Mouse (Mus musculus): ENCODE results near the gene Fchsd2. TPM values are rescaled to one million over a fixed set of nuclear protein-coding genes. Genes with fewer than 3 reads are reported as not detected.

Gene Fchsd2
- polyA plus RNA-seq, 1 experiment, result 53.0 TPM

- Histone ChIP-seq H3K27ac (ENCODE audit: insufficient read depth, low read depth, low read length) (no peak overlapping the region), H3K4me1 (ENCODE audit: control insufficient read depth, insufficient read depth, low read length) (peaks cover 9% of the 10 kb centered on the region), H3K4me3 (ENCODE audit: insufficient read depth, low read length) (no peak overlapping the region)
- no peak for TF ChIP-seq CTCF (IDR thresholded peaks at IDR 0.05; ENCODE audit: low read depth, low read length)
- TF ChIP-seq POLR2A (IDR thresholded peaks at IDR 0.05; ENCODE audit: borderline replicate concordance, low read depth, low read length), result no peak
Observed at GRCm38 (mm10) chr7:101327786-101328185, 235.1 kb downstream of the Fchsd2 start.

DNA sequence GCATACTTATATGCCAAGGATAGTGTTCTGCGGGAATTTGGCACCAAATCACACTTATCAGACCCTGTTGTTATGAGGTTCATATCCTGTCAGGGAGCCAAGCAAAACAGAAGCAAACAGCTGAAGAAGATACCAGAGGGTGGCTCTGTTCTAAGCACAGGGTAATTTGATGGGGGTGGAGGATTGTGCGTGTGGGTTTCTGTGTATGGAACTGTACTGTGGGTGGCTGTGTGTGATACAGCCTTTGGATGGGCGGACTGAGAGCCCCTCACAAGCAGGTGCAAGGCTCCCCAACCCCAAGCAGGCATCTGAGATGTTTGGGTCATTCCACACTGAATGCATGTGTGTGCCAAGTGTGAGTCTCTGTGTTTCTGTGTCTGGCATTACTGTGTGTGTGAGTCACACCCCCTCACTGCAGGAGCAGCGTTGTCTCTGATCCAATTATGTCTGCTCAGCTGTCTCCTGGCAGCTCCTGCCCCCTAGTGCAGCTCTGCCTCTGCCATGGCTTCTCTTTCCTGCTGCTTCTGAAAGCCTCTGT lies 236.0 kb downstream of the Fchsd2 start:
- TF ChIP-seq POLR2A (IDR thresholded peaks at IDR 0.05; ENCODE audit: borderline replicate concordance, low read depth, low read length), result no peak
- TF ChIP-seq CTCF (IDR thresholded peaks at IDR 0.05; ENCODE audit: low read depth, low read length), result no peak
- Histone ChIP-seq H3K27ac (ENCODE audit: insufficient read depth, low read depth, low read length) (no peak overlapping the region), H3K4me1 (ENCODE audit: control insufficient read depth, insufficient read depth, low read length) (peaks cover 9% of the 10 kb centered on the region), H3K4me3 (ENCODE audit: insufficient read depth, low read length) (no peak overlapping the region)

GRCm38 (mm10) chr7:101329606-101330005 lies 236.9 kb downstream of the Fchsd2 start:
- TF ChIP-seq POLR2A (IDR thresholded peaks at IDR 0.05; ENCODE audit: borderline replicate concordance, low read depth, low read length) (no peak), CTCF (IDR thresholded peaks at IDR 0.05; ENCODE audit: low read depth, low read length) (no peak)
- Histone ChIP-seq H3K4me1 (ENCODE audit: control insufficient read depth, insufficient read depth, low read length) (peaks cover 9% of the 10 kb centered on the region), H3K27ac (ENCODE audit: insufficient read depth, low read depth, low read length) (no peak overlapping the region), H3K4me3 (ENCODE audit: insufficient read depth, low read length) (no peak overlapping the region)

- H3K27ac ChIP-seq (ENCODE audit: insufficient read depth, low read depth, low read length), result no peak overlapping the region
- no peak for TF ChIP-seq POLR2A (IDR thresholded peaks at IDR 0.05; ENCODE audit: borderline replicate concordance, low read depth, low read length)
- no peak for TF ChIP-seq CTCF (IDR thresholded peaks at IDR 0.05; ENCODE audit: low read depth, low read length)
- no peak overlapping the region for H3K4me3 ChIP-seq (ENCODE audit: insufficient read depth, low read length)
- H3K4me1 ChIP-seq (ENCODE audit: control insufficient read depth, insufficient read depth, low read length), result peaks cover 9% of the 10 kb centered on the region
Observed at GRCm38 (mm10) chr7:101330074-101330840, 237.6 kb downstream of the Fchsd2 start.

DNA sequence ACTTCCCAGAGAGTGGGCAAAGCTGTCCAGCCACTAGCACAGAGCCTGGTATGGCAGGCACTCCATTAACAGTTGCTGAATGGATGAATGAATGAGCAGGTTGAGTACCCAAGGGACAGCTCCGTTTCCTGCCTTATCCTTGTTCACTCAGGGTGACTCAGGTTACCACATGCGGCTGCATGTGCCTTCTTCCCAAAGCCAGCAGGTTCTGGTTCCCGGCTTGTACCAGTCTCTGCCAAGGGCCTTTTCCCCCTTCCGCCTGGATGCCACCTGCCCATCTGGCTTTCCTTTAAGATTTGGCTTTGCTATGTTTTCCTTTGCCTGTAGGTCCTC lies 238.1 kb downstream of the Fchsd2 start:
- Histone ChIP-seq H3K27ac (ENCODE audit: insufficient read depth, low read depth, low read length) (no peak overlapping the region), H3K4me1 (ENCODE audit: control insufficient read depth, insufficient read depth, low read length) (peaks cover 9% of the 10 kb centered on the region), H3K4me3 (ENCODE audit: insufficient read depth, low read length) (no peak overlapping the region)
- TF ChIP-seq CTCF (IDR thresholded peaks at IDR 0.05; ENCODE audit: low read depth, low read length), result no peak
- TF ChIP-seq POLR2A (IDR thresholded peaks at IDR 0.05; ENCODE audit: borderline replicate concordance, low read depth, low read length), result no peak

DNA sequence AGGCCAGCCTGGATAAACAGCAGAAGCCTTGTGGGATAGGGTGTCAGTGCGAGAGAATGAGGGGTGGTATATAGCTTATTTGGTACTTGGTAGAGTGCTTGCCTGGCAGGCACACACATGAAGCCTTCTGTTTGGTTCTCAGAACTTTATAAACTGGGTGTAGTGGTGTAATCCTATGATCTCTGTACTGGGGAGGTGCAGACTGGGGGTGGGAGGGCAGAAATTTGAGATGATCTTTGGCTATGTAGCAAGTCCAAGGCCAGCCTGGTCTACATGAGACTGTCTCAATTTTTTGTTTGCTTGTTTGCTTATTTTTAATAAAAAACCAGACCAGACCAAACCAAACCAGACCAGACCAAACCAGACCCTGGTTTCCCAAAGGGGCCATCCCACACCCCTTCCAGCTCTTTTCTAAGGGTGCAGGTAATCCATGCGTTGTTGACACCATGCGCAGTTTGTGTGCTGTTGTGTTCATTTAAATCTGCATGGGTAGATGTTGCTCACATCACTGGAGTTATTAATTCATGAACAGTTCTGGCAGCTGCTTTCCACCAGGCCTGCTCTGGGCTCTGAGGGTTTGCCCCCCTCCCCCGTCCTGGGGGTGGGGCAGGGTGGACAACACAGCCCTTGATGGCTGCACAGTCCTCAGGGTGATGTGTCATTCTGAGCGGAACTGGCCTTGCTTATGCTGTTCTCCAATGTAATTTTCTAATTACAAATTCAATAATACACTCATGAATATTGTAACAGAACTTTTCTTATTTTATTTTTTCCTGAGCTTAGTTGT lies 239.6 kb downstream of the Fchsd2 start:
- peaks cover 4% of the 10 kb centered on the region; the same call in 1 of the 2 replicates for H3K4me1 ChIP-seq (ENCODE audit: control insufficient read depth, insufficient read depth, low read length)
- H3K4me3 ChIP-seq (ENCODE audit: insufficient read depth, low read length), result no peak overlapping the region
- no peak for TF ChIP-seq CTCF (IDR thresholded peaks at IDR 0.05; ENCODE audit: low read depth, low read length)
- TF ChIP-seq POLR2A (IDR thresholded peaks at IDR 0.05; ENCODE audit: borderline replicate concordance, low read depth, low read length), result no peak
- no peak overlapping the region for H3K27ac ChIP-seq (ENCODE audit: insufficient read depth, low read depth, low read length)

Other genes starting within 250 kb of the Fchsd2 start
- 6.3 and 6.9 TPM in 2 replicates for gene Relt, start 229.4 kb upstream of the Fchsd2 start, polyA plus RNA-seq (2012; ENCODE audit: insufficient read depth, insufficient read length, missing spikeins)
- gene Arhgef17, start 160.8 kb upstream of the Fchsd2 start, polyA plus RNA-seq (2012; ENCODE audit: insufficient read depth, insufficient read length, missing spikeins), result 0.36 and 0.52 TPM in 2 replicates
- gene P2ry6, start 118.2 kb upstream of the Fchsd2 start, polyA plus RNA-seq (2012; ENCODE audit: insufficient read depth, insufficient read length, missing spikeins), result 387 and 402 TPM in 2 replicates
- gene P2ry2, start 80.0 kb upstream of the Fchsd2 start, polyA plus RNA-seq (2012; ENCODE audit: insufficient read depth, insufficient read length, missing spikeins), result 4.8 and 5.2 TPM in 2 replicates
- 13.2 and 28.0 TPM in 2 replicates for gene Atg16l2, start 209.4 kb downstream of the Fchsd2 start, polyA plus RNA-seq (2012; ENCODE audit: insufficient read depth, insufficient read length, missing spikeins)
- gene Stard10, start 224.2 kb downstream of the Fchsd2 start, polyA plus RNA-seq (2012; ENCODE audit: insufficient read depth, insufficient read length, missing spikeins), result 3.3 and 8.0 TPM in 2 replicates

Data from bone marrow macrophage, adult 2 months (primary cell).